Mouse (Mus musculus) lung, adult 2 months (tissue): ENCODE measurements around the gene Irf3.
"Not testable (repeated sequence)": the region's sequence is repeated elsewhere in the genome, so short reads cannot be mapped to it uniquely, and the experiment has no call there.

Source experiments
- CTCF ChIP-seq: fragments of 200-500 bp; IDR thresholded peaks from 2 replicates; pipeline ENCODE4 v1.5.1; 2011; ENCODE audit warnings: mild to moderate bottlenecking, low read length, control low read depth; ENCODE audit not compliant: insufficient read depth
- POLR2A ChIP-seq: fragments of 200-500 bp; IDR thresholded peaks from 2 replicates; pipeline ENCODE4 v1.6.1; 2011; ENCODE audit warnings: low read depth, mild to moderate bottlenecking, control low read depth, low read length, borderline replicate concordance; ENCODE audit errors: extremely low read depth

DNA sequence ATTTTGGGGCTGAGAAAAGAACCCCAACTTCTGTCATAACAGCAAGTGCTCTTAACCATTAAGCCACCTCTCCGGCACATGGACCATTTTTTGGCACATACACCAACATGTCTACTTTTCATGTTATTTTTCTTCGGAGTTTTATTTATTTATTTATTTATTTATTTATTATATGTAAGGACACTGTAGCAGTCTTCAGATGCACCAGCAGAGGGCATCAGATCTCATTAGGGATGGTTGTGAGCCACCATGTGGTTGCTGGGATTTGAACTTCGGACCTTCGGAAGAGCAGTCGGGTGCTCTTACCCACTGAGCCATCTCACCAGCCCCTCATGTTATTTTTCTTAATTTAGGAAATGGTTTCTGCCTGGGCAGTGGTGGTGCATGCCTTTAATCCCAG, 26.3 kb downstream of the Irf3 start:
- TF ChIP-seq POLR2A, result not testable (repeated sequence)
- 0 out of 2 replicates have a peak, but pooled peaks have one; percentile 25 for TF ChIP-seq CTCF
